Mouse (Mus musculus): Measurements from ENCODE around the gene Sgip1.

Sgip1 gene

DNA sequence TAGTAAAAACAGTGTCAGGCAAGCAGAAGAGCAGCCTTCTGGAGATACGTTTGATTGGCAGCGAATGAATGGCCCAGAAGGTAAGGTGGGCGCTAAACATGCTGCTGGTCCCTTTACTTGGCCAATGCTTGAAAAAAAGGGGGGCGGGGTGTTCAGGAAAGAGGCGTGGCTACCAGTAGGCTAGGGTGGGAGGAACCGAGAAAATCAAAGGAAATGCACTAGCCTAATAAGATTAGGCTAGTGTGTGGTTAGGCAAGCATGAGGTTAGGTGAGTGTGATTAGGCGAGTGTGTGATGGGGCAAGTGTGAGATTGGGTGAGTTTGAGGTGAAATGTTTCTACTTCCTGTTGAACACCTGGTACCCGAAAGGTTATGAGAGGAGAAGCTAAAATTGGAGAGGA is at the start of gene Sgip1:
Gene Sgip1 (plus strand): TSS at position 11 of the 400 bp plus-strand sequence.
- no peak for DNase-seq (ENCODE audit: low spot score)

GRCm38 (mm10) chr4:102691402-102691801 is 49.7 kb upstream of the Sgip1 start:
- no peak for DNase-seq (ENCODE audit: low spot score)

GRCm38 (mm10) chr4:102697966-102698365 is 43.1 kb upstream of the Sgip1 start:
- DNase-seq (ENCODE audit: low spot score): no peak

GRCm38 (mm10) chr4:102711731-102712130 is 29.4 kb upstream of the Sgip1 start:
- no peak for DNase-seq (ENCODE audit: low spot score)

DNA sequence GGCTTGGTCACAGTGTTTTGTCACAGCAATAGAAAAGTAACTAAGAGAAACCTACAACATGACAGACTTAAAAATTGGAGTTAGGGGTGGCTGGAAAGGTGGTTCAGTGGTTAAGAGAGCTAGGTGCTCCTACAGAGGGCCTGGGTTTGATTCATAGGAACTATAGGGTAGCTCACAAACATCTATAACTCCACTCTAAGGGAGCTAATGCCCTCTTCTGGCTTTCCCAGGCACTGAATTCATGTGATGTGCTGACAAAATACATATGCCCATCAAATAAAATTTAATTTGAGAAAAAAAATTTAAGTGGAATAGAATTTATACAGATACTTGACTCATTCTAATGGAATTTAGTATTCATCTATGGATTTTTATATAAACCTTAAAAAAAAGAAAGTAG is 25.6 kb upstream of the Sgip1 start:
- DNase-seq (ENCODE audit: low spot score): no peak

DNA sequence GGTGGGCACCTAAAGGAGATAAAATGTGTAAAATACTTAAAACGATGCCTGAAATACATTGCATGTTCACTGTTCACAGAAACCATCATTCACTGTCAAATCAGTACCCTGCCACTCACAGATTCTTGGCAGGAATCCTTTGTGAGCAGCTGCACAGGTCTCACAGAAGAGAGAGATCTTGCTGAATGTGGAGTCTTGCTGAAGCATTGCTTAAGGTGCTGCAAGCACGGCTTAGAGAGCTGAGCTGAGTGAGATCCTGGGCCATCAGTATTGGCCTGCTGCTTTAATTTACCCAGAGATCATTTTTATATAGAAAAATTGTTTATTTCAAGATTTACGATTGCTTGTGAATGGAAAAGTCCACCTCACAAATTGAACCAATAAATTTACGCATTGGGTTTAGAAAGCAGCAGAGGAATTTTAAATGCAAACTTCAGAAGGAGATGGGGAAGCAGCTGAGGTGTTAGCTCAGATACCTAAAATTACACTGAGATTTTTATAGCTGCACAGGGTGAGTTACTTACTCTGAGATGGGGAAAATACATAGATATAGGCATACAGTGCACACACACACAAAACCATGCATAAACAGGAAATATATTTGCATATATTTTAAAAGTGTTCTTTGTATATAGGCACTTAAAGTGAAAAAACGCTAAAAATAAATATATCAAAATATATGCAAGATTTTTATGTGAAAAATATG is 23.8 kb upstream of the Sgip1 start:
- no peak for DNase-seq (ENCODE audit: low spot score)

DNA sequence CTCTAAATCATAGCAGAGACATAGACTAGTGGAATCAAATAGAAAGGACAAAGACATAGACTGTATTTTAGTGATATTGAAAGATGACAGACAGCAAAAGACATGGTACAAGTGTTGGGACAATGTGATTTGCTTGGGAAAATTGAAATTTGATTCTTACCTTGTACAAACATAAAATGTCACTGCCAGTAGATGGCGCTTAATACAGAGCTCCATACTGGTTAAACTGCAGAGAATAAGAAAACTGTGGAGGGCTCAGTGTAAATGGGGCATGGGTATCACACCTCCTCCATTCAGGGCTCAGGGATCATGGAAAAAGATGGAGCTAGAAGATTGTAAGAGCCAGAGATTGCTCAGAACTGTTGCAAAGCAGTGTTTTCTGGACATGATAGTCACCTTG is 21.6 kb upstream of the Sgip1 start:
- DNase-seq (ENCODE audit: low spot score): no peak

DNA sequence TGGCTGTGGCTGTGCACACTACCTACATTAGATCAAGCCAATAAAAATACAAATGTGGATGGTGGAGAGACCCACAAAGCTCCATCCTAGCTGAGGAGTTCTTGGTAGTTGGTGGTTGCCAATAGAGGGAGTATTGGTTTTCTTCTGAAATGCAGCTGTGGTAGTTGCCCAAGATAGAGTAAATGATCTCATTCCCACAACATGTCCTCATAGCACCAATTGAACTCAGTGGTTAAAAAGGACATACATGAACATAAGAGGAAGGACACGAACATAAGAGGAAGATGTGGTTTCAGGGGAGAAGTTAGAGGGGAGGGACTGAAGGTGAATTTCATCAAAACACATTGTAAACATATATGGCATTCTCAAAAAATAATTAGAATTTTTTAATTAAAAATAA is 21.1 kb upstream of the Sgip1 start:
- DNase-seq (ENCODE audit: low spot score): no peak

DNA sequence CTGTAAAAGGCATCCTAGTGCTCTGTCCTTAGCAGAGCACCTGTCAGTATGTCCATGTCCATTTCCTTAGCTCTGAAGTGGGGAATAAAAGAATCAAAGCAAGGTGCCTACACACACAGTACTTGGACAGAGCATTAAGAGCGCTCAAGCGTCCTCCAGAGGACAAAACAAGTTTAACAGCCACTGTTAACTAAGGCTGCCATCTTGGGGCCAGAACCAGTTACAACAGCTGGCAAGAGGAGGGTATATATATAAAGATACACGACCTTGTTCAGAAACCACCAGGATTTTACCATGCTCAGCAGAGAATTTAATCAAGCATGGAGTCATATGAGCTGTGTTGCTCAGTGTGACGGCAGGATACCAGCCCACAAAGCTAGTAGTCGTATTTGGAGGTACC is 16.7 kb upstream of the Sgip1 start:
- no peak for DNase-seq (ENCODE audit: low spot score)

DNA sequence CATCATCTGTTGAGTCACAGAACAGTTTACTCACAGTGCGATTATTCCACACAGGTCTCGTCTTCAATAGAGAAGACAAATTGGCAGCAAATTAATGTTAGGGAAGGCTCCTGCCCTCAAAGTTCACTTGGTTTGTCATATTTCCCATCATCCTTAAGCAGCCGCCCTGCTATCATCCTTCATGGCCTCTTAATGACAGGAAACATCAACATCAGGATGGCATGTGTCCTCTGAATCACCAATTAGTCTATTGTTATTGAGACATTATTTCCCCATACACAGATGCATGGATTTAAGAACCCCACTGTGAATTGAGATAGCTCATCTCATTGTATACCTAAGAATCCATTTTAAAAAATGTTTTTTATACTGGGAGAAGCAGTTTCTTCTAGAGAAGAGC is 10.1 kb upstream of the Sgip1 start:
- DNase-seq (ENCODE audit: low spot score): no peak

GRCm38 (mm10) chr4:102734022-102734657 is 7.0 kb upstream of the Sgip1 start:
- DNase-seq (ENCODE audit: low spot score): no peak

GRCm38 (mm10) chr4:102753334-102754090 is 12.4 kb downstream of the Sgip1 start:
- no peak for DNase-seq (ENCODE audit: low spot score)

- DNase-seq (ENCODE audit: low spot score): peak; percentile 11
Observed at GRCm38 (mm10) chr4:102759095-102759890, 18.2 kb downstream of the Sgip1 start.

- no peak for DNase-seq (ENCODE audit: low spot score)
Observed at GRCm38 (mm10) chr4:102760042-102760821, 19.1 kb downstream of the Sgip1 start.

DNA sequence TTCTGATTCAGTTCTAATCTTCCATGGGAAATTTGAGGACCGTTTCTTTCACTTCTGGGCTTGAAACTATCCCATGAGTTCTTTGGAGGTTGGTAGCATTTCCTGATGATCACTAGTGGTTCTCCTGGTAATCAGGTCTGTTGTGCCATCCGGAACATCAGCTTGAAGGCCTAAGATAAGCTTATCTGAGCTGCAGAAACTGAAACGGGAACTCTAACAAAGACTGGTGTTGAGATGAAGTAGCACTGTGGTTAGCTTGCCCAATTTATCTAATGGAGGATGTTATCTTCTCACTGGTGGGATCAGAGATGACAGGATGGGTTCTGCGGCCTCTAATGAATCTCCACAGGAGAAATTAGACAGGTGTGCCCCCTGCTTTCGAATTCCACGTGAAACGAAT is 21.0 kb downstream of the Sgip1 start:
- no peak for DNase-seq (ENCODE audit: low spot score)

- no peak for DNase-seq (ENCODE audit: low spot score)
Observed at GRCm38 (mm10) chr4:102769070-102769469, 28.0 kb downstream of the Sgip1 start.

DNA sequence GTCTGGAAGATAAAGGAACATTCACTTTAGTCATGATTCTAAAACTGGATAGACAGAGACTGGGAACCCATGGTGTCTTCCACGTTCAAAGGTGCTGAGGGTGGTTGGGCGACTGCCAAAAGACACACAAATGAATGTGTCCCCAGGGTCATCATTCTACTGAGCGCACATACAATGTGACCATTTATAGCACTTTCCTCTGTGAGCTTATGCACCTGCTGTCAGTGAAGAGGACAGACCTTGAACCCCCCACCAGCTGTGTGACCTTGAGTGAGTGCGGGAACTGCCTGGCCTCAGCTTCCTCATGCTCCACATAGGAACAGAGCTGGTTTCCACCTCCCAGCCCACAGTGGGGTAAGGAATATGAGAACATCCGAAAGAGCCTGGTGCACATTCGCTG is 28.8 kb downstream of the Sgip1 start:
- DNase-seq (ENCODE audit: low spot score): no peak

- DNase-seq (ENCODE audit: low spot score): no peak
Observed at GRCm38 (mm10) chr4:102771598-102772357, 30.7 kb downstream of the Sgip1 start.

DNA sequence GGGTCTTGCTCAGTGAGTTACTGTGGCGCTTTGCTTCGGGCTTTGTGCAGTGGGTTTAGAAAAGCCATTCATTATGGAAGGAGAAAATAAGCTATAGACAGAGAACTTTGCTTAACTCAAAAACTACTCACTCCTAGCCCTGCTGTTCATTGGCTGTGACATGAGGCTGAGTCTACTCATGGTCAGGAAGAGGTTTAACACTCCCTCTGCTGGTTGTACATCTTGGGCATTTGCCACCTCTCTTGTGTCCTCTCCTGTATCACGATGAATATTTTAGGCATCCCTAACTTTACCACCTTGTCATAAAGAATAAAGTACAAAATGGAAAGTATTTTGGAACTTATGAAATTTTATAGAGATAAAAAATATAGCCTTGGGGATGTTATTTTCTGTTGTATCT is 32.1 kb downstream of the Sgip1 start:
- no peak for DNase-seq (ENCODE audit: low spot score)

DNA sequence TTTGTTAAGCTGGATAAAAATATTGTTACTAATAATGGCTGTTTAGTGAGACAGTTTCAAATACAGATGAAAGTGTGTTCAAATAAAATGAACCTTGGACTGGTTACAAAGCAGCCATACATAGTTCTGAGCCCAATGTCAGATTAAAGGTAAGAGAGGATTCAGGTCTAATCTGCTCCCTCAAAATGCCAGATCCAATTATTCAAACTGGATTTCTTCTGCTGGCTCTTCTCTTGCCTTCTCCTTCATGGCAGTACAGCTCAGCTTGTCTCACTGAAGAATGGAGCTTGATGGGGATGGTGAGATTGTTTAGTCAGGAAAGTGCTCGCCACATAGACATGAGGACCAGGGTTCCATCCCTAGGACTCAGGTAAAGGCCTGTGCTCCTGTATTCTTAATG is 32.7 kb downstream of the Sgip1 start:
- DNase-seq (ENCODE audit: low spot score): no peak

DNA sequence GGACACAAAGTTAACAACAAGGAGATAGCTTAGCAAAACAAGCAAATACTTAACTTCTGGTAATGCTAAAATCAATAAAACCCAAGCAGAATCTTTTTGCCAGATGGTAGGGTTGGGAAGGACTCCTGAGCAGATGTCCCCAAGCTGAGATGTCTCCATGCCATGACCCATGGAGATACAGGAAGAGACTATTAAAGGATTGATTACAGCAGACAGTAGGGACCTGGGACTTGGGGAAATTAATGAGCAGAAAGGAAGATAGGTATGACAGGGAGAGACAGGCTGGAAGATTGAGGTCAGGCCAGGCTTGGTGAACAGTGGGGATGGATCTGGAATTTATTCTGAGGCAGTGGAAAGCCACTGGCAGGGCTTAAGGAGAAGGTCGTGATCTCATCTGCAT is 33.5 kb downstream of the Sgip1 start:
- no peak for DNase-seq (ENCODE audit: low spot score)

All from ovary, postnatal 10 days (tissue).